Mouse (Mus musculus): ENCODE measurements around the gene Shank1.
A peak's percentile ranks its signal among the peaks of the same experiment; 100 is the strongest.

Gene Shank1

DNA sequence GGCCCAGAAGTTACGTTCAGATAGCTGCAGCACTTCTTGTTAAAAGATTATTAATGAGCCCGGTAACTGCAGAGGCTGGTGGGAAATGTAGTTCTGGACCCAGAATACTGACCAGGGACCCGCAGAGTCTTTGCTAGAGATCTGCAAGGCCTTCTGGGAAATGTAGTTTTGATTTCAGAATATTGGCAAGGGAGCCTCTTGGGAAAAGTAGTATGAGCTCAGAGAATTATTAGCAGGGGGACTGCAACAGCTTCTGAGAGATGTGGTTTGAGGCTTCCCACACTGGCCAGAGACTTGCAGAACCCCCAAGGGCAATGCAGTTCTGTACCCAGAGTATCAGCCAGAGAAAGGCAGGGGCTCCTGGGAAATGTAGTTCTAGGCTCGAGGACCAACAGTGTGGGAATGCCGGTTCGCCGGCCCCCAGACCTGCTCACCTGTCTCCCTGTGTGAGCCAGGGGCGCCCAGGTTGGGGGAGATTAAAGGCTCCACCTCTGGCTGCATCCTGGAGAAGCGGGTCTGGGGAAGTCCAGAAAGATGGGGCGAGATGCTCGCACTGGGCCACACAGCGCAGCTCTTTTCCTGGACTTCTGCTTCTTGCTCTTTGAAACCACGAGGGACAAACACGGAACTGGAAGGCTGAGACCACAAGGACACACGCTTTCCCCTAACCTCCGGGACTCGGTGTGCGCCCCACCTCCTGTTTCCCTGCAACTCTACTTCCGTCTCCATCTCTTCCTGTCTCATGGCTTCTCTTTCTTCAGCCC is 64.0 kb downstream of the Shank1 start:
- DNase-seq (ENCODE audit: low read depth): peak; percentile 82

DNA sequence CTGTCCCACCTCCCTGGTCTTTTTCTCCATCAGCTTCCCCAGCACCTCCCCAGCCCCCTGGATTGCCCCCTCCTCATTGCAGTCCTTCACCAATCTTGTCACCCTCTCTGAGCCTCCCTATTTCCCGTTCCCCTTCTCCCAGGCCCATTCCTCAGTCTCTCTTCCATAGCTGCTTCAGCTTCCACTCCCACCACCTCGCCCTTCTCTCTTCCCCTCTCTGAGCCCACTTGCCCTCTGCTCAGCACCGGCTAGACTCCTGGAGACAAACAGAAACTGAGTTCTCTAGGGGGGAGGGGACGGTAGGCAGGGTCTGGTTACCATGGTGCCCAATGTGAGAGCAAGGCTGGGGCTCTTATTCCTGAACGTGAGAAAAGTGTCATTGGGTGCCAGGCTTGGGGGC is 64.7 kb downstream of the Shank1 start:
- DNase-seq (ENCODE audit: low read depth): no peak

DNA sequence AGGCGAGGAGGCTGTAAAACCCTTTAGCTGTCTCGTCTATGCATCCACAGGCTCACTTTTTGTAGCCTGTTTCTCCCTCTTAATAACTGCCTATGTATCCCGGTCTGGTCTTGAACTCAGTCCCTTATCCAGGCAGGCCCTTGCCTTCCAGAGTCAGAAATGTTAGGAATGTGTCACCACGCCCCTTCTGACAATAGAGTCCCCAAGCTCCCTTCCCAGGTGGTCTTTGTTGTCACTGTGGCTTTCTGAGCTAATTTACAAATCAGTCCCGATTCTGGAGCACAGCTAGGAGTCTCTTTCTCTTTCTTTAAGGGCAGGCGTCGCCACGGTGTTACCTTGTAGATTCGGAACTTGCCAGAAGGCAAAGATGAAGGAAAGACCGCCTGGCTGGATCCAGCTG is 65.2 kb downstream of the Shank1 start:
- DNase-seq (ENCODE audit: low read depth): no peak

DNA sequence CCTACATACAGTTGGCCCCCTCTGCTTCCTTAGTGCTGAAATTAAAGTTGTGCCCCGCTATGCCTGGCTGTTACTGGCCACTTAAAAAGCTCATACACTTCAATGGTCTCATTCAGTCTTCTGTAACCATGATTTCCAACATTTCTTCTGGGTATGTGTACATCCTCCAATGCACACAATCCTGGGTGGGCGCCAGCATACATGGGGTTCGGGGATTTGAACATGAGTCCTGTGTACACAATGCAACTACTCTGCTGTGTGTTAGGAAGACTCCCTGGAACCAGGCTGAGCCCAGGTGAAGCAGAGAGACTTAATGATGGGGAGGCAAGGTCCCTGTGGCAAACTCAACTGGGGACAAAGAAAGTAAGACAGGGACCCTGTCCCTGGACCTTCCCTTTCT is 65.7 kb downstream of the Shank1 start:
- no peak for DNase-seq (ENCODE audit: low read depth)

DNA sequence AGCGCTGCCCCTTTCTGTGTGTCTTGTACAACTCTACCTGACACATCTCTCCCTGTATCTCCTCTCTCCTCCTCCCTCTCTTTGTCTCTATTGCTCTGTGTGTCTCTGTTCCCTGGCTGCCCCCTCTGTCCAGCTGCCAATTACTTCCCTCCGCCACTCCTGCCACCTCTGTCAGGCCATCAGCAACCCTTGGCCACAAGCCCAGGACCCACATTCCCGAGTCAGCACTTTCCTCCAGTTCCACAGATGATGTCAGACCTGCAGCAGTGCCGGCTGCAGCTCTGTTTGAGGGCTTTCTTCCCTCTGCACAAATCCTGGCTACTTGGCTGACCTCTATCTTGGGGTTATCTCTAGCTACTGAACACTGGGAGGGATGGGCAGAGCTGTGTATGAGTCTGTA is 68.2 kb downstream of the Shank1 start:
- DNase-seq (ENCODE audit: low read depth): no peak

DNA sequence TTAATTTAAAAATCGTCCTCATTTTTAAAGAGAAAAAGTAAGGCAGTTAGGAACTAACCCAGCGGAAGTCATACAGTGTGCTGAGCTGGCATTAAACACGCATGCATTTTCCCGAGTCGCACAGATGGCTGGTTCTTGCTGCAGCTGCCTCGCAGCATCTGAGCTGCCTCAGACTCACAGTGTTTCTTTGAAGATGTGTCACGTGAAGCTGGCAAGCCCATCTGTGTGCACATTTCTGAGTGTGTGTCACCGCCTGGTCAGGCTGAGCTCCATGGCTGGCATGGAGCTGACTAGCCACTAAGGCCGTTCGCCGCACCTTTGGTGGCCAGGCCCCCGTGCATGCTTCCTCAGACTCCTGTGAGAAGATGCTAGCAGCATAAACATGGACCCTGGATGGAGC is 72.5 kb downstream of the Shank1 start:
- DNase-seq (ENCODE audit: low read depth): no peak

DNA sequence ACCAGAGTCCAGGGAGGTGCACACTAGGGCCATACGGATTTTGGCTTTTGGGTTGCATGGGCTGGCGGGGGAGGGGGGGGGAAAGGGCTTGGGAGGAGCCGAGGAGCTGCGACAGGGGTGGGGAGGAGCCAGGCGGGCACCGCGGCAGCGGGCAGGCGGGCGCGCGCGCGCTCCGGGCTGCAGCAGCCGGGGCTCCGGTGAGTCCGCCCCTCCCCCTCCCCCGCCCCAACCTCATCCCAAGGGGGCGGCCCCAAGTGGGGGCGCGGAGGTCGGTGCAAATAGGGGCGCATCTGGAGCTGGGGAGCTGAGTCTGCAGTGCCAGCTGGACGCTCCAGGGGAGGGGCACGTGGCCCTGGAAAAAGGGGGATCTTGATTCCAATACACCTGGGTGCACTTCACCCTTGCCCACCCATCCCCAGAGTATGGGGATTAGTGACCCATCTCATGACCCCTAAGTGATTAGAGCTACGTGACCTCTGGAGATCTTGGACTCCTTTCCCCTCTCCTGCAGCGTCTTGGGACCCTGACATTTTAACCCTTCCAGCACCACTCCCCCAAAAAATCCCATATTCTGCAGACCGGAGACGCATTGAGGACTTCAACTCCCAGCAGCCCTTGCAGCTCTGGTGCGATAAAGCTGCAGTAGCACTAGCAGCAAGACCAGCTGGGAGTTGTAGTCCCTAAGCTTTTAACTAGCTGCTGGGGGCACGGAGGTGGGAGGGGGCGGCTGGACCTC is 74.1 kb downstream of the Shank1 start, which contains the start of gene Syt3:
Gene Syt3, plus strand, starts transcription at position 123 of the 736 bp plus-strand sequence.
- DNase-seq (ENCODE audit: low read depth): no peak

DNA sequence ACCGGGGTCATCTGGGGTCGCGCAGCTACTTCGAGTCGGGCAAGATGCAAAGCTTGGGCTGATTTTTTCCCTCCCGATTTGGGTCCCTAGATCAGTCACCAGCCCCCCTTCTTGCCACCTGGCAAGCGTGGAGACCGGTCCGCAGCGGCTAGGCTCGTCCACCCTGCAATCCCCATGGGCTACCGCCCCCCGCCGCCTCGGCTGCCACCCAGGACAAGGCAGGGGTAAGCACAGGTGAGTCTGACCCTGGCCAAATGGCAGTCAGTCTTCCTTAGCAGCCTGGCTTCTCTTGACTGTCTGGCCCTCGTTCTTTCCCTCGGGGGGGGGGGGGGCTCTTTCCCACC is 74.6 kb downstream of the Shank1 start:
- DNase-seq (ENCODE audit: low read depth): no peak

DNA sequence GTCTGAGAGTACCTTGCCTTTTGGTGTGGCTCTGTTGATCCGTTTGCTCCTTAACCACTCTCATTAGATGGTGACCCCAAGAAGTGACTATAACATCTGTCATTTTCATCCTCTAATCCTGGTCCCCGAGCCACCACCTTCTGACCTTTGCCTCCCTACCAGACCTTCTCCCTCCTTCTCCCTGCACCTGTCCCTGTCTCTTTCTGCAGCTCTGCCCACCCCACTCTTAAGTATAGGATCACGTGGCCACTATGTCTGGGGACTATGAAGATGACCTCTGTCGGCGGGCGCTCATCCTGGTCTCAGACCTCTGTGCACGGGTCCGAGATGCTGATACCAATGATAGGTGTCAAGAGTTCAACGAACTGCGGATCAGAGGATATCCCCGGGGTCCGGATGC is 75.7 kb downstream of the Shank1 start, which contains the start of gene 1700008O03Rik:
Gene 1700008O03Rik, minus strand, starts transcription at position 101 of the 400 bp plus-strand sequence.
- DNase-seq (ENCODE audit: low read depth): no peak

DNA sequence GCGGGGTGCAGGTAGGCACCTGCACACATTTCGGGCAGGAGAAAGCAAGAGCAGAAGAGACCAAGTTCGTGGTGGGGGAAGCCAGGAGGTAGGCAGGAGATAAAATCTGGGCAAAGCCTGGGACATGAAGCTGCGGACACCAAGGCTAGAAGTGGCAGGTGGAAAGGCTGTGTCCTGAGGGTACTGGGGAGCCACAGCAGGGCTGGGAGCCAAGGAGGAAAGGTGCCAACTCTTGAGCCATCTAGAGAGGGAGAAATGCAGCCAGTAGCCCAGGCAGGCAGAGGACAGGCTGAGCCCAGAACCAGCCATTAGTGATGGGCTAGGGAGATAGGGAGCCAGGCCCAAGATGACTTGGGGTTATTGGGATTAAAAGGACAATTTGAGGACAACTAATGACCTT is 81.8 kb downstream of the Shank1 start:
- DNase-seq (ENCODE audit: low read depth): no peak

DNA sequence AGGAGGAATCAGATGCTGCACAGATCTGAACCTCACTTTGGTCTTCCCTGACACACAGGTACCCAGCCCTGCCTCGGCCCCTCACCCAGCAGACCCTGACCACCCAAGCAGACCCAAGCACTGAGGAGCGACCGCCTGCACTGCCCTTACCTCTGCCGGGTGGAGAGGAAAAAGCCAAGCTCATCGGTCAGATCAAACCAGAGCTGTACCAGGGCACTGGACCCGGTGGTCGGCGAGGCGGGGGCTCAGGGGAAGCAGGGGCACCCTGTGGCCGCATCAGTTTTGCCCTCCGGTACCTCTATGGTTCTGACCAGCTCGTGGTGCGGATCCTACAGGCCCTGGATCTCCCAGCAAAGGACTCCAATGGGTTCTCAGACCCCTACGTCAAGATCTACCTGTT is 82.3 kb downstream of the Shank1 start:
- no peak for DNase-seq (ENCODE audit: low read depth)

DNA sequence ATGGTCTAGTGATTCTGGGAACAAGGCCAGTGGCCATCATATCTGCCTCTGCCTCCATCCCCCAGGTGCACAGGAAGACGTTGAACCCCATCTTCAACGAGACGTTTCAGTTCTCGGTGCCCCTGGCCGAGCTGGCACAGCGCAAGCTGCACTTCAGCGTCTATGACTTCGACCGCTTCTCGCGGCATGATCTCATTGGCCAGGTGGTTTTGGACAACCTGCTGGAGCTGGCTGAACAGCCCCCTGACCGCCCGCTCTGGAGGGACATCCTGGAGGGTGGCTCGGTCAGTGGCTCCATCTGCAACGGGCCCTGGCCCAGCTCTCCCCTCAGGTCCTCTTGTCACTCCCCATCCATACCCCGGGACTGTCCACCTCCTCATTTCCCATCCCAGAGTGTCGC is 83.2 kb downstream of the Shank1 start:
- no peak for DNase-seq (ENCODE audit: low read depth)

DNA sequence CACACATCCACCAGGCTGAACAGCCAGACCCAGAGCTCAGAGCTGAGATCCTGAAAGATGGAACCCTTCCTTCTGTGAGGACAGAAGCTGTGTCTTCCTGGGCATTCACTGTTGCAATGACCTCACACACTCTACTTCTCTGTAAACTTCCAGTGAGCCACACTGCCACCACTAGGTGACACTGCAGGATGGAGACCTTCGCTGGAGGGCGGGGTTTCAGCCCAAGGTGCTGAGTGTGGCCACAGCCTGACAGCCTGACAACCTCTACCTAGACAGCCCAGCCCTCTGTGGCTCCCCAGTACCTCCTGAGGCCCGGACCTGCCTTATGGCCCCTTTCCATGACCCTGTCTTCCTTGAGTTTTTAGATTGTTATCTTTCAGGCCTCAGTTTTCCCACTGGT is 88.5 kb downstream of the Shank1 start:
- DNase-seq (ENCODE audit: low read depth): no peak

DNA sequence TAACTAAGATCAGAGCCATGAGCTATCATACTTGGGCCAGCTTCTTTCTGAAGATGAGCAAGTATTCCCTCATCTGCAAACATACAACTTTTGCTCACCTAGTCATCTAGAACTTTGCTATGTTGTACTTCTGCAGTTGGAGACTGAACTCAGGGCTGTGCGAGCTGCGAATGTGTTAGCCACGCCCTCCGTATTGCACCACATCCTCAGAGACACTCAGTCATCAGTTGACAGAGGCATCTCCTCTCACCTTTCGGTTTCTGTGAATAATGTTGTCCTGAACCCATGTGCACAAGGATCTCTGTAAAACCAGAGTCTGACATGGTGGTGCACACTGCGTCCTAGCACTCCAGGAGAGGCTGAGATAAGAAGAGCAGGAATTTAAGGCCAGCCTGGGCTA is 91.6 kb downstream of the Shank1 start:
- DNase-seq (ENCODE audit: low read depth): no peak

DNA sequence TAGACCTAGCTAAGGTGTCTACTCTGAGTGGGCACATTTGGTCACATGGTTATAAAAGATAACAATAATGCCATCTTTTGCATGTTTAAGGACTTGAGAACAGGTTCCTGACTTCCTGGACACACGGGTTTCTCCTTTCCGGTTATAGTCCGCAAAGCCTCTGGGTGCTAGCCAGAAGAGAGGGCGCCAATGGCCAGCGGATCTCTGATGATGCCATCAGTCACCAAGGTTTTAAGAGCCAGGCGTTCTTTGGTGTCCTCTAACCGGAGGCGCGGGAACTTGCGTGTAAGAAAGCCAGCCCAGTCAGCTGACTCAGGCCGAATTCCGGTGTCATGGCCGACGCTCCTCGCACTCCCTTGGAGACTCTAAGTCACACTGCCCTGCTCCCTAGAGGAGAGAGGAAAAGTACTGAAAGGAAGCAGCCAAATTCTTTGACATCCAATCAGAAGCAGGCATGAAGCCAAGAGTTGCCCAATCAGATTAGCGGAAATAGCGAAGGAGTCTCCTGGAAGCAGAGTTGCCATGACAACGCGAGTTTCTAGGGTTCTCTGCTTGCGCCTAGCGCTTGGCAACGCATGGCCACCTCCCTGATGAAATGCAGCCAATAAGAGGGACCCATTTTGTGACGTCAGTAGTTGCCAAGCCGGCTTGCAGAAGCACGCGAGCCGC is 95.4 kb downstream of the Shank1 start:
- DNase-seq (ENCODE audit: low read depth): peak; percentile 96

DNA sequence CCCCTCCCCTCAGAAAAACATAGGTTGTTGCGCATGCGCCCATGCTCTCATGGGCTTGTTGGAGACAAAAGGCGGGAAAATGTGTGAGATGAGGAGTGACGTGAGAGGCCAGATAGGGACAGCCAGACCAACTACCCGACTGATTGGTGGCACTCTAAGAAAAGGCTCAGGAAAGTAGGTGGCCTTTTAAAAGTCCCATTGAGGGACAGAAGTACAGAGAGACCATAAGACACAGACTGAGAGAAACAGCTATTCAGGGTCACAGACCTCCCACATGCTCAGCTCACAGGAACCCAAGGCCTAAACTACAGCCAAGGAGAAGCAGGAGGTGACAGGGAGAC is 95.9 kb downstream of the Shank1 start:
- DNase-seq (ENCODE audit: low read depth): no peak

All from fibroblast of lung, adult 2 months (primary cell).